Mouse (Mus musculus): ENCODE measurements around the gene Rsc1a1. TPM values are rescaled to one million over a fixed set of nuclear protein-coding genes. Genes with fewer than 3 reads are reported as not detected.

Rsc1a1 gene
- total and polyA plus RNA-seq, 2 experiments from 2014 or later, result 2.7 TPM; not detected in 1

GRCm38 (mm10) chr4:141686525-141686924 lies 1.1 kb upstream of the Rsc1a1 start:
- DNase-seq (ENCODE audit: low spot score) (no peak), ATAC-seq (ENCODE audit: low FRiP score) (no peak)
- TF ChIP-seq CTCF (IDR thresholded peaks at IDR 0.05), result no peak
- no peak overlapping the region for H3K27ac ChIP-seq (ENCODE audit: low read depth, low read length)
- H3K9ac ChIP-seq (replicated peaks; ENCODE audit: low read length, poor library complexity, severe bottlenecking), result no peak overlapping the region
- no peak overlapping the region for H3K4me3 ChIP-seq (ENCODE audit: low read depth, low read length)
- H3K36me3 ChIP-seq (ENCODE audit: insufficient read depth, low read length), result peaks cover 30% of the 10 kb centered on the region
- no peaks in the 10 kb centered on the region for H3K9me3 ChIP-seq (ENCODE audit: low read length)
- WGBS, result 82% methylated on average over 8 of the region's 8 CpGs
- H3K4me2 ChIP-seq (ENCODE audit: low read depth, low read length, poor library complexity, severe bottlenecking), result no peak overlapping the region
- H3K4me1 ChIP-seq (ENCODE audit: insufficient read depth, low read length), result 0 out of 2 replicates have a peak, but pooled peaks cover 2% of the 10 kb centered on the region
- no peaks in the 10 kb centered on the region for H3K27me3 ChIP-seq (ENCODE audit: insufficient read depth, low read length)

DNA sequence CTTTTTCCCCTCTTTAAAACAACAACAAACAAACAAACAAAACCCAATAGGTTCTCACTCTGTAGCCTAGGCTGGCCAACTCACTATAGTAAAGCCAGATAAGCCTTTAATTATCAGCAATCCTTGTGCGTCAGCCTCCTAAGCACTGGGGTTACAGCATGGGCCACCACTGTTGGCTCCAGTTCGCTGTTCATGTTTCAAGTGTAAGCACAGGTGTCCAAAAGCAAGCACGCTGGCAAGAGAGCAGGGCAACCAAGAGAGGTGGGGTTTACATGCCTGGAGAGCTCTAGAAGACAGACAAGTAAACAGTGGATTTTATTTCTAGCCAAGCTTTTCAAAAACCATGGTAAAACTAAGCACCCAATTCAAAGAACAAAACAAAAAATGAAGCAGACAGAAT lies 694 bp upstream of the Rsc1a1 start:
- Histone ChIP-seq H3K4me1 (ENCODE audit: insufficient read depth, low read length) (0 out of 2 replicates have a peak, but pooled peaks cover 2% of the 10 kb centered on the region), H3K36me3 (ENCODE audit: insufficient read depth, low read length) (peaks cover 25% of the 10 kb centered on the region), H3K9me3 (ENCODE audit: low read length) (no peaks in the 10 kb centered on the region), H3K4me3 (ENCODE audit: low read depth, low read length) (no peak overlapping the region), H3K27ac (ENCODE audit: low read depth, low read length) (no peak overlapping the region), H3K4me2 (ENCODE audit: low read depth, low read length, poor library complexity, severe bottlenecking) (no peak overlapping the region), H3K9ac (replicated peaks; ENCODE audit: low read length, poor library complexity, severe bottlenecking) (no peak overlapping the region), H3K27me3 (ENCODE audit: insufficient read depth, low read length) (no peaks in the 10 kb centered on the region)
- DNase-seq (ENCODE audit: low spot score) (no peak), ATAC-seq (ENCODE audit: low FRiP score) (no peak)
- TF ChIP-seq CTCF (IDR thresholded peaks at IDR 0.05), result no peak
- WGBS, result 91% methylated on average over 3 of the region's 3 CpGs

GRCm38 (mm10) chr4:141682706-141683230 lies 2.6 kb downstream of the Rsc1a1 start:
- Histone ChIP-seq H3K9ac (replicated peaks; ENCODE audit: low read length, poor library complexity, severe bottlenecking) (no peak overlapping the region), H3K9me3 (ENCODE audit: low read length) (no peaks in the 10 kb centered on the region), H3K4me3 (ENCODE audit: low read depth, low read length) (no peak overlapping the region), H3K27me3 (ENCODE audit: insufficient read depth, low read length) (no peaks in the 10 kb centered on the region), H3K36me3 (ENCODE audit: insufficient read depth, low read length) (peaks cover 25% of the 10 kb centered on the region), H3K4me1 (ENCODE audit: insufficient read depth, low read length) (0 out of 2 replicates have a peak, but pooled peaks cover 2% of the 10 kb centered on the region), H3K4me2 (ENCODE audit: low read depth, low read length, poor library complexity, severe bottlenecking) (no peak overlapping the region), H3K27ac (ENCODE audit: low read depth, low read length) (no peak overlapping the region)
- peak; percentile 5 for DNase-seq (ENCODE audit: low spot score)
- TF ChIP-seq CTCF (IDR thresholded peaks at IDR 0.05), result no peak
- WGBS, result 51% methylated on average over 12 of the region's 12 CpGs
- no peak for ATAC-seq (ENCODE audit: low FRiP score)

DNA sequence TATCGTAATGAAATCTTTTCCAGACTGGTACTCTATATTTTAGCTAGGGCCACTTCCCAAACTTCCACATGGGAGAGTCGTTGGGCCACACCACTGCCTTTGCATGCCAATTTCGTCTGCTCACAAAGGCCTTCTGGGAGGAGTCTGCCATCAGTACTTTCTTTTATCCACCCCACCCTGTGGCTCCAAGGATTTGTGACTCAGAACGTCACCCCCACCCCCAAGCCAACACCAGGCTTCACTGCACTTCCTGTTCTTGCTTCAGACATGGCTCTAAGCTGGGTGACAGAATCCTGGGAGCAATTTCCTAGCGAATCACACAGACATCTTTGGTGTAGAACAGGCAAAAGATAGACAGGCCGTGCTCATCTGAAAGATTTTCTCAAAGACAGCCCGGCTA lies 3.6 kb downstream of the Rsc1a1 start:
- 58% methylated on average over 7 of the region's 7 CpGs for WGBS
- Histone ChIP-seq H3K9me3 (ENCODE audit: low read length) (no peaks in the 10 kb centered on the region), H3K27ac (ENCODE audit: low read depth, low read length) (no peak overlapping the region), H3K9ac (replicated peaks; ENCODE audit: low read length, poor library complexity, severe bottlenecking) (no peak overlapping the region), H3K36me3 (ENCODE audit: insufficient read depth, low read length) (peaks cover 22% of the 10 kb centered on the region), H3K4me3 (ENCODE audit: low read depth, low read length) (no peak overlapping the region), H3K27me3 (ENCODE audit: insufficient read depth, low read length) (no peaks in the 10 kb centered on the region), H3K4me1 (ENCODE audit: insufficient read depth, low read length) (0 out of 2 replicates have a peak, but pooled peaks cover 2% of the 10 kb centered on the region), H3K4me2 (ENCODE audit: low read depth, low read length, poor library complexity, severe bottlenecking) (no peak overlapping the region)
- no peak for ATAC-seq (ENCODE audit: low FRiP score)
- no peak for TF ChIP-seq CTCF (IDR thresholded peaks at IDR 0.05)
- no peak for DNase-seq (ENCODE audit: low spot score)

GRCm38 (mm10) chr4:141680892-141681291 lies 4.5 kb downstream of the Rsc1a1 start:
- H3K9me3 ChIP-seq (ENCODE audit: low read length), result no peaks in the 10 kb centered on the region
- DNase-seq (ENCODE audit: low spot score) (no peak), ATAC-seq (ENCODE audit: low FRiP score) (no peak)
- TF ChIP-seq CTCF (IDR thresholded peaks at IDR 0.05), result no peak
- H3K27ac ChIP-seq (ENCODE audit: low read depth, low read length), result no peak overlapping the region
- H3K9ac ChIP-seq (replicated peaks; ENCODE audit: low read length, poor library complexity, severe bottlenecking), result no peak overlapping the region
- no peaks in the 10 kb centered on the region for H3K27me3 ChIP-seq (ENCODE audit: insufficient read depth, low read length)
- WGBS, result 78% methylated on average over 12 of the region's 12 CpGs
- no peak overlapping the region for H3K4me2 ChIP-seq (ENCODE audit: low read depth, low read length, poor library complexity, severe bottlenecking)
- 0 out of 2 replicates have a peak, but pooled peaks cover 2% of the 10 kb centered on the region for H3K4me1 ChIP-seq (ENCODE audit: insufficient read depth, low read length)
- no peak overlapping the region for H3K4me3 ChIP-seq (ENCODE audit: low read depth, low read length)
- peaks cover 18% of the 10 kb centered on the region for H3K36me3 ChIP-seq (ENCODE audit: insufficient read depth, low read length)

- Histone ChIP-seq H3K4me1 (ENCODE audit: insufficient read depth, low read length) (0 out of 2 replicates have a peak, but pooled peaks cover 2% of the 10 kb centered on the region), H3K36me3 (ENCODE audit: insufficient read depth, low read length) (peaks cover 5% of the 10 kb centered on the region), H3K4me2 (ENCODE audit: low read depth, low read length, poor library complexity, severe bottlenecking) (no peak overlapping the region), H3K9ac (replicated peaks; ENCODE audit: low read length, poor library complexity, severe bottlenecking) (no peak overlapping the region), H3K4me3 (ENCODE audit: low read depth, low read length) (no peak overlapping the region), H3K27ac (ENCODE audit: low read depth, low read length) (no peak overlapping the region), H3K27me3 (ENCODE audit: insufficient read depth, low read length) (no peaks in the 10 kb centered on the region), H3K9me3 (ENCODE audit: low read length) (no peaks in the 10 kb centered on the region)
- TF ChIP-seq CTCF (IDR thresholded peaks at IDR 0.05), result no peak
- DNase-seq (ENCODE audit: low spot score) (no peak), ATAC-seq (ENCODE audit: low FRiP score) (no peak)
- WGBS, result 89% methylated on average over 2 of the region's 2 CpGs
Observed at GRCm38 (mm10) chr4:141679016-141679415, 6.4 kb downstream of the Rsc1a1 start.

Data from midbrain, postnatal 0 days (tissue).